Mouse (Mus musculus): ENCODE data around the gene Trim24. TPM values are rescaled to one million over a fixed set of nuclear protein-coding genes. Genes with fewer than 3 reads are reported as not detected.

Gene Trim24
- polyA plus RNA-seq, 1 experiment, result 156 TPM

DNA sequence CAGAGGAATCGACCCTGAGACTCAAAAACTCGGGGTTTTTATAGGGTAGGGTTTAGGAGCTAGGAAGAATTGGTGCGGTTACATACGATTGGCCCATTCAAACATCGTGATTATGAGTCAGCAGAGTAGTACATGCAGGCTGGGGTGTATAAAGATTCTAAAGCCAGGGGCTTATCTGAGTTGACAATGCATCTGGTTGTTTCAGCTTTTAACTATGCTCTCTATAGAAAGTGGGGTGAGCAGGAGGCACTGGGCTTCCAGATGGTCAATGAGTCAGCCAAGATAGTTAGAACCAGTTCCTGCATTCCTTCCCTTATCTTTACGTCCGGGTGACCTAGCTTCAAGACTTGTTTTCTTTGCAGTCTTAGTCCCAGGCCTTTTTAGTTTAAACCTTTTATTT lies 7.7 kb upstream of the Trim24 start:
- Histone ChIP-seq H3K27me3 (ENCODE audit: control insufficient read depth, insufficient read depth, low read length, poor library complexity, severe bottlenecking) (no peaks in the 10 kb centered on the region), H3K9ac (ENCODE audit: low read depth, poor library complexity, severe bottlenecking) (no peak overlapping the region), H3K4me1 (ENCODE audit: control insufficient read depth, insufficient read depth, low read length) (peaks cover 2% of the 10 kb centered on the region), H3K4me3 (ENCODE audit: low read depth, low read length) (no peak overlapping the region), H3K9me3 (replicated peaks; ENCODE audit: control insufficient read depth, insufficient read depth, low read length, poor library complexity, severe bottlenecking) (peaks cover 34% of the 10 kb centered on the region), H3K36me3 (ENCODE audit: control insufficient read depth, insufficient read depth, low read length, poor library complexity, severe bottlenecking) (no peaks in the 10 kb centered on the region), H3K27ac (ENCODE audit: insufficient read depth, low read length) (peak overlapping the region; percentile 61)
- TF ChIP-seq CTCF (IDR thresholded peaks at IDR 0.05; ENCODE audit: low read depth, low read length) (no peak), POLR2A (IDR thresholded peaks at IDR 0.05; ENCODE audit: insufficient read depth, low read length) (no peak), EP300 (IDR thresholded peaks at IDR 0.05; ENCODE audit: insufficient read depth, low read depth, low read length) (no peak)

DNA sequence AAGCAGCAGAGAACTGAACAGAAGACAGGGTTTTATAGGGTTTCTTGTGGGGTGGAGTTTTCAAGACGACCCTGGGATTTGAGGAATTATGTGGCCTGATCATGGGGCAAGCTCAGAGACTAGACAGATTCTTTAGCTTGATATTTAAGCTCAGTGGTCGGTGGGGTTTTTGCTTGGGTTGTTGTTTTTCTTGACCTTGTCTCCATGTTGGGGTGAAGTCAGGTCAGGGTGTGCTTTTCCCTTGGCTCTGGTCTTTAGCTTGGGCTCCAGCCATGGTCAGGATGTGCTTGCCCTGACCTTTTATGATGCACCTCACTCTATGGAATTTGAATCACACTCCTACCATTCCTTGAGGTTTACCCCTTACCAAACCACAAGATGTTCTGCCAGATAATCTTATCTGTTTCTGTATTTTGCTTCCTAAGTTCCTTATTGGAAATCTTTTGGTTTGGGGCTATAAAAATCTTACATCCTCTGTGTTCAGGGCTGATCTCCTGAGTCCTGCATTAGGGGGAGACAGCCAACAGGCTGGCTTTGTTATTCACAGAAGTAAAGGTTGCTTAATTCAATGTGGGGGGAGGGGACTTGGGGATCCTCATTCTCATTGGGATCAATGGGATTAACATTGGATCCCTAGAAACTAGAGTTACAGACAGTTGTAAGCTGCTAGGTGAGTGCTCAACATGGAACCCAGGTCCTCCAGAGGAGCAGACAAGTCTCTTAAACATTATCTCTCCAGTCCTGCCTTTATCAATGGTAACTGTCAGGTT lies 6.5 kb upstream of the Trim24 start:
- Histone ChIP-seq H3K27ac (ENCODE audit: insufficient read depth, low read length) (peak overlapping the region; percentile 83), H3K4me3 (ENCODE audit: low read depth, low read length) (no peak overlapping the region), H3K4me1 (ENCODE audit: control insufficient read depth, insufficient read depth, low read length) (peaks cover 3% of the 10 kb centered on the region), H3K9me3 (replicated peaks; ENCODE audit: control insufficient read depth, insufficient read depth, low read length, poor library complexity, severe bottlenecking) (peaks cover 34% of the 10 kb centered on the region), H3K9ac (ENCODE audit: low read depth, poor library complexity, severe bottlenecking) (no peak overlapping the region), H3K27me3 (ENCODE audit: control insufficient read depth, insufficient read depth, low read length, poor library complexity, severe bottlenecking) (no peaks in the 10 kb centered on the region), H3K36me3 (ENCODE audit: control insufficient read depth, insufficient read depth, low read length, poor library complexity, severe bottlenecking) (no peaks in the 10 kb centered on the region)
- TF ChIP-seq CTCF (IDR thresholded peaks at IDR 0.05; ENCODE audit: low read depth, low read length) (no peak), POLR2A (IDR thresholded peaks at IDR 0.05; ENCODE audit: insufficient read depth, low read length) (no peak), EP300 (IDR thresholded peaks at IDR 0.05; ENCODE audit: insufficient read depth, low read depth, low read length) (0 out of 2 replicates have a peak, but pooled peaks have one; percentile 11)

DNA sequence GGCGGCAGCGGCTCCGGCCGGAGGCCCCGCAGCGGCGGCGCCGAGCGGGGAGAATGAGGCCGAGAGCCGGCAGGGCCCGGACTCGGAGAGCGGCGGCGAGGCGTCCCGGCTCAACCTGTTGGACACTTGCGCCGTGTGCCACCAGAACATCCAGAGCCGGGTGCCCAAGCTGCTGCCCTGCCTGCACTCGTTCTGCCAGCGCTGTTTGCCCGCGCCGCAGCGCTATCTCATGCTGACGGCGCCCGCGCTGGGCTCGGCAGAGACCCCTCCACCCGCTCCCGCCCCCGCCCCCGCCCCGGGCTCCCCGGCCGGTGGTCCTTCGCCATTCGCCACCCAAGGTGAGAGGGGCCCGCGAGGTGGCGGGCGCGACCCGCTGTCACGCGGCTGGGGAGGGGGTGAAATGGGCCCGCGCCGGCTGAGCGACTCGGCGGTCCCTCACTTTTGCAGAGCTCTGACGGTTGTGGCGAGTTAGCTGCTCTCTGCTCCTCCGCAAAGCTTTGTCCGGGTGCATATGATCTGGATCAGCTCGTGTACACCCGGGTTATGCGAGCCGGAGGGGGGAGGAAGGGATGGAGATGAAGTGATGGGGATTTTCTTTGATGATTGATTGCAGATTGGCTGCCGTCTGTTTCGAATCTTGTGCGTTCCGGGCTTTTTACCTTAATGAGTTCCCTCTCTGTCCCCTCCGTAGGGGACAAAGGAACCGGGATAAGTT lies 683 bp downstream of the Trim24 start:
- H3K4me1 ChIP-seq (ENCODE audit: control insufficient read depth, insufficient read depth, low read length), result peaks cover 1% of the 10 kb centered on the region
- no peak for TF ChIP-seq EP300 (IDR thresholded peaks at IDR 0.05; ENCODE audit: insufficient read depth, low read depth, low read length)
- TF ChIP-seq CTCF (IDR thresholded peaks at IDR 0.05; ENCODE audit: low read depth, low read length), result no peak
- no peak for TF ChIP-seq POLR2A (IDR thresholded peaks at IDR 0.05; ENCODE audit: insufficient read depth, low read length)
- H3K27me3 ChIP-seq (ENCODE audit: control insufficient read depth, insufficient read depth, low read length, poor library complexity, severe bottlenecking), result 0 out of 2 replicates have a peak, but pooled peaks cover 1% of the 10 kb centered on the region
- peaks cover 41% of the 10 kb centered on the region for H3K9me3 ChIP-seq (replicated peaks; ENCODE audit: control insufficient read depth, insufficient read depth, low read length, poor library complexity, severe bottlenecking)
- peak overlapping the region; percentile 95 for H3K4me3 ChIP-seq (ENCODE audit: low read depth, low read length)
- H3K27ac ChIP-seq (ENCODE audit: insufficient read depth, low read length), result peak overlapping the region; percentile 84
- peaks cover 34% of the 10 kb centered on the region for H3K36me3 ChIP-seq (ENCODE audit: control insufficient read depth, insufficient read depth, low read length, poor library complexity, severe bottlenecking)
- H3K9ac ChIP-seq (ENCODE audit: low read depth, poor library complexity, severe bottlenecking), result peak overlapping the region; percentile 99

DNA sequence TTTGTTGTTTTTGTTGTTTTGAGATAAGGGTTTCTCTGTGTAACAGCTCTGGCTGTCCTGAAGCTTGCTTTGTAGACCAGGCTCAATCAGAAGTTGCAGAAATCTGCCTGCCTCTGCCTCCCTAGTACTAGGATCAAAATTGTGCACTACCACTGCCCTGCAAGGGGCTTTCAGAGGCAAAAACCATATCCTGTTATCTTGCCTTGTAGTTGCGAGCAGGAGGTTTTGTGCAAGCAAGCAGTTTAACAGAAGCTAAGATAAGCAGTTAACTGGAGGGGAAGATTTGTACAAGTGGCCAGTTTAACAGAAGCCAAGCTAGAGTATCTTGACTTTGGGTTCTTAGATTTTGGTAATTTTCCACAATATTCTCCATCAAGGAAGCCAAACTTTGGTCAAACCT lies 2.2 kb downstream of the Trim24 start:
- H3K27ac ChIP-seq (ENCODE audit: insufficient read depth, low read length), result no peak overlapping the region
- 0 out of 2 replicates have a peak, but pooled peaks cover 1% of the 10 kb centered on the region for H3K27me3 ChIP-seq (ENCODE audit: control insufficient read depth, insufficient read depth, low read length, poor library complexity, severe bottlenecking)
- TF ChIP-seq EP300 (IDR thresholded peaks at IDR 0.05; ENCODE audit: insufficient read depth, low read depth, low read length), result no peak
- TF ChIP-seq POLR2A (IDR thresholded peaks at IDR 0.05; ENCODE audit: insufficient read depth, low read length), result no peak
- no peak for TF ChIP-seq CTCF (IDR thresholded peaks at IDR 0.05; ENCODE audit: low read depth, low read length)
- peaks cover 57% of the 10 kb centered on the region for H3K9me3 ChIP-seq (replicated peaks; ENCODE audit: control insufficient read depth, insufficient read depth, low read length, poor library complexity, severe bottlenecking)
- no peak overlapping the region for H3K9ac ChIP-seq (ENCODE audit: low read depth, poor library complexity, severe bottlenecking)
- H3K4me3 ChIP-seq (ENCODE audit: low read depth, low read length), result no peak overlapping the region
- H3K36me3 ChIP-seq (ENCODE audit: control insufficient read depth, insufficient read depth, low read length, poor library complexity, severe bottlenecking), result peaks cover 50% of the 10 kb centered on the region
- H3K4me1 ChIP-seq (ENCODE audit: control insufficient read depth, insufficient read depth, low read length), result peaks cover 1% of the 10 kb centered on the region

DNA sequence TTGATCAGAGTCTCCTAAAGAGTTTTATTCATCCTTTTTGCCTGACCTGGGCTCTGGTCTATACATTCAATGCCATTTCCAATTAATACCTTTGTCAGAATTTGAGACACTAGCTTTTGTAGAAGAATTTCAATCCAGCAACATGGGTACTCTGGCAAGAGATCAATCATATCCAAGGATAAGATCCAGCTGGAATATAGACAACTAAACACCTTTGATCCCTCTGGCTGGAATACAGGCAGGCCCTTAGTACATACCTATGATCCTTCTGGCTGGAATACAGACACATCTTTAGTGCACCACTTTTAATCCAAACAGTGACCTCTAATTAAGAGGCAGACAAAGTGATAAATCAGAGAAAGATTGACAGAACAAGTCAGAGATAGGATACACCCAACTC lies 3.1 kb downstream of the Trim24 start:
- peaks cover 65% of the 10 kb centered on the region for H3K9me3 ChIP-seq (replicated peaks; ENCODE audit: control insufficient read depth, insufficient read depth, low read length, poor library complexity, severe bottlenecking)
- H3K4me3 ChIP-seq (ENCODE audit: low read depth, low read length), result no peak overlapping the region
- peaks cover 57% of the 10 kb centered on the region for H3K36me3 ChIP-seq (ENCODE audit: control insufficient read depth, insufficient read depth, low read length, poor library complexity, severe bottlenecking)
- peaks cover 1% of the 10 kb centered on the region for H3K4me1 ChIP-seq (ENCODE audit: control insufficient read depth, insufficient read depth, low read length)
- H3K27ac ChIP-seq (ENCODE audit: insufficient read depth, low read length), result no peak overlapping the region
- H3K9ac ChIP-seq (ENCODE audit: low read depth, poor library complexity, severe bottlenecking), result no peak overlapping the region
- H3K27me3 ChIP-seq (ENCODE audit: control insufficient read depth, insufficient read depth, low read length, poor library complexity, severe bottlenecking), result 0 out of 2 replicates have a peak, but pooled peaks cover 1% of the 10 kb centered on the region
- TF ChIP-seq POLR2A (IDR thresholded peaks at IDR 0.05; ENCODE audit: insufficient read depth, low read length) (no peak), CTCF (IDR thresholded peaks at IDR 0.05; ENCODE audit: low read depth, low read length) (no peak), EP300 (IDR thresholded peaks at IDR 0.05; ENCODE audit: insufficient read depth, low read depth, low read length) (no peak)

Measured in ES-Bruce4 (cell line).